Mouse (Mus musculus) CD4-positive, CD25-positive, alpha-beta regulatory T cell, adult 2 months (primary cell): ENCODE measurements around the gene Fmn2.

Source experiments
- DNase-seq: peaks from one replicate; pipeline ENCODE4 v3.0.0-alpha.2; 2012; ENCODE audit warnings: low read depth, low spot score

Fmn2 gene

DNA sequence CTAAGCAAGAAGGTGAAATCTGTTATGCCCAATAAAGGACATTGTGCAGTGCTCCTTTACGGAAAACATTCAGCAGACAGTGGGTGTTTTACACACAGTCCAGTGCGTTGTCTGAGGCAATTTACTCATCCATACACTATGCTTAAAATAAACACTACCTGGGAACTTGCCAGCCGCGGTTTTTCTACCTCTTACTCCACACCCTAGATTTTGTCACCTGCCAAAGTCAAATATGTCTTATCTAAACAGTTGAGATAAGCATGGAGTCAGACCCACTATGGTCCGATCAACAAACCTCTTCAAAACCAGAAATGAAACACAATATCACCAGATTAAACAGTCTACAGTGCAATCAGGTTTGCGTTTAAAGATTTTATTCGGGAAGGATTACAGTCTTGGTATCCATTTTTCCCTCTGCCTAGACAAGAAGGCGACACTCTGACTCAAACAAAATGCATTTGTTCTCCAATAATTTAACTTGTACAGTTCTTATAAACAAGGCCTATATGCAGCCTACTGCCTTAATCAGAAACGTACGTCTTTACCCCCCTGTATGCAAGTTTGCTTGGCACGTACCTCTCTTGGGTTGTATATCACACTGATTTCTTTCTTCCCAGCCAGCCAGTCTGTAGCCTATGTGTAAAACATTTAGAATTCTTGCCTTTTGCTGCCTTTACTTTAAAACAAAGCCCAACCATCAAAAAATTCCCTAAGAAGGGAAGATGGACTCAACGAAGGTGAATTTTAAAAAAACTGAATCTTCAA lies 158.0 kb downstream of the Fmn2 start:
- DNase-seq: no peak

DNA sequence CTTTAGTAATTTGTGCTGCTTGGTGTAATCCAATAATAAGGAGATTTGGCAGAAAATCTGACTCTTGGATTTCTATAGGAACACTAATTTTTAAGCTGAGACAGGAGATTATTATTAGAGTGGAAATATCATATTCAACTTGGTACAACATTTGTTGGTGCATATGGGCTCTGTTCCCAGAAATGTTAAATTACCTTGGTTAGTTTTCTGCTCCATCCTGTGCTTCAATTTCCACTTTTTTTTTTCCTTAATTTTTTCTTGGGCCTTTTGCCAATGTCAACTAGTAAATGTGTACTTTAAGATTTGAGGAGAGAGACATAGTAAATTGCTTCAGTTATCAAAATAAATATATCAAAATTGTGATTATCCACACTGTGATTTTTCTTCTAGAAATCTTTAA lies 163.5 kb downstream of the Fmn2 start:
- no peak for DNase-seq

DNA sequence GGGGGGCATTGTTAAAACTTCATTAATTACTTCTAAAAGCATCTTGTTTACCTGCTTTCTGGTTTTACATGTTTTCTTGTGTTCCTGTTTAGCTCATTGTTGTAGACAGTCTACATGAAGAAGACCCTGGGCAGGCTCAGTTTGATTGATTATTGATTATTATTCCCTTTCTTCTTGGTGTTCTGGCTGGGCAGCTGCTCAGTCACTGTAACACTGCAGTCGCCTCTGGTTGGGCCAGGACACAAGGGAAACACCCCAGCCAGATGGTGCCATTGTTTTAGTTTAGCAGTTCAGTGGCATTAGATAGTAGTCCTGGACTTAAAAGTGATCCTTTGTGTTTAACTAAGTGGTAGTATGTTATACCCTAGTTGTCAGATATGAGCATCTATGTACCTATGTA lies 167.5 kb downstream of the Fmn2 start:
- DNase-seq: no peak

DNA sequence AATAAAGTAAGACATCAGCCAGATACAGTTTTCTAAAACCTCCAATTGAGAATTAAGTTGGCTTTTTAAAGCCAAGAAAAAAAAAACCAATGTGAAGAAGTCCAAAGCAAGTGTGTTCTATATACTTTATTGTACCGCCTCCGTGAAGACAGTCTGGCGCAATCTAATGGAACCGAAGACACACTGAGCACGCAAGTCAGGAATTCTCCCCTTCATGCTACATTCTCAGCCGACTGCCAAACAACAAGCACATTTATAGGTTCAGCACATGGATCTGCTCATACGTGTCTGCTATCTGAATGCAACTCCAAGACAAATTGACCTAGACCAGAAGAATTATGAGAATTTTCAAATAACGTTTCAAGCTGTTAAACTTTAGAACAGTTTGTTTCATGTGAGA lies 169.2 kb downstream of the Fmn2 start:
- no peak for DNase-seq

DNA sequence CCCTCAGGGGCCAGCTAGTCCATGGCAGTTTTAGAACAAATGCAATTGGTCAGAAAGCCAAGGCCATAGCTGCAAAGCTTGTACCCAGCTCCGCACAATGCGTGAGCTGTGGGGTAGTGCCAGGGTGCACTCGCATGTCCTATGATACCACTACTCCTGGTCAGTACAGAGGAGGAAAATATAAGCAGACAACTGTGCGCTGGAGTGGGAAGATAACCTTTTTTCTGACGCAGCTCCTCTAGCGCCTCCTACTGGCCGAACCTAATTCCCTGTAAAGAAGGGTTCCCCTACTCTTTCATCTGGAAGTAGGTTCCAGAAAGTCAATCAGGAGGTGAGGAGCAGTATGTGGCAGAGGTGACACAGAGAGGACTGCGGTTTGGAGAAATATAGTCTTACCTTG lies 173.0 kb downstream of the Fmn2 start:
- DNase-seq: peak; percentile 1

DNA sequence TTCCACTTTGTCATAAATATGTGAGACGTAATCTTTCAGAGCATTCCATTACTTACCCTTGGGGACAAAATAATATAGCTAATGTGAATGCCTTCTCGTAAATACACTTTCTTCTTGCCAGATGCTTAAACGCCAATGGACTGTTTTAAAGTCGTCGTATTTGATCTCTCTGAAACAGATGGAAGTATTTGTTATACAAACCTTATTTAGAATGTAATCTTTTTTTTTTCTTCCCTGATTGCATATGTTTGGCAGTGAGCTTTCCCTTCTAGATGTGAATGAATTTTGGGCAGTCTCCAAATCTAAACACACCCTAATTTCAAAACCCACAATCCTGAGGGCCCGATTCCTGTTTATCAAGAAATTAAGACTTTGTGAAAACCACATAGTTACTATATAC lies 173.7 kb downstream of the Fmn2 start:
- no peak for DNase-seq

DNA sequence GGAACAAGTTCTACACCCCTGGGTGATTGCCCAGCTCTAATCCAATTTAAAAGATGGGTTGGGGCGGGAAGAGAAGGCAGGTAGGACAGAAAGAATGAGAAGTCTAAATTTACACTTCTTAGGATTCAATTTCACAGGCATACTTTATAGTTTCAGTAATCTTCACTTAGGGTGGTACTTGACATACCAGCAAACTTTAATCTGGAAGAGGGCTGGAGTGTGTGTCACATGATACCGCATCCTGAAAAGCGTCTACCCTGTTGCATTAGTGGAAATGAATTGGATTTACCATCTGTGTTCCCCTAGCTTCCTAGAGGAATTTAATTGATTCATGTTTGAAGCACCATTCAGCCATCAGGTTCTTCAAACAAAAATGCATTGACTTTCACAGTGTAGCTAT lies 174.6 kb downstream of the Fmn2 start:
- no peak for DNase-seq

DNA sequence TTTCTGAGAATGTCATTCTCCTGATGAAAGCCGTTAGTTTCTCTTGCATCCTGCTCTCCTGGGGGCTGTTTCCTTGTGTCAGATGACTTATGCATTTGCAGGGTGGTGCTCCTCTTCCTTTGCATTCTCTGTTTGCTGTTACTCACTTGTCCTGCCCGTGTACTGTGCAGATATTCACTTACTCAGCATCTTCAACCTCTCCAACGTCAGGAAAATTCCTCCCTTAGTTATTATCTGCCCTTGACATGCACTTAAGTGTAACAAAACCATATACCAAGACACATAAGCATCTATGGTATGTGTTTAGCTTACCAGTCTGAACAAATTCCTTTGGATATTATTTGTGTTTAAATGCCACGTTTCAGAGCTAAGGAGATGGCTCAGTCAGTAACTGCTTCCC lies 175.6 kb downstream of the Fmn2 start:
- DNase-seq: no peak

DNA sequence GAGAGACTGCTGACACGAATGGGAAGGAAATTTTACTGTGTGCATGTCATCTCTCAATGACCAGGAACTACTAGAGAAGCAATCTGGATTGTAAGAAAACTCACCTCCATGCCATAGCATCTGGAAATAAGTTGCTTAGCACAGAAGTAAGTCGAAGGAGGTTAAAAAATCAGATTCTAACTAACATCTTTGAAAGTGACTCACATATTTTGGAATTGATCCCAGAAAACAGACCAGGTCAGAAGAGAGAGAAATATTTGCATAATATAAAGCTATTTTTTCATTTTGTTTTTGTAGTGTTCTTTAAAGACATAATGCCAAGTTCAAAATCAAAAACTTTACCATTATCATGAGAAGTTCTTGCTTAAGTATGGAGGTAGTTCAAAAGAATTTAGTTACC lies 187.7 kb downstream of the Fmn2 start:
- no peak for DNase-seq

DNA sequence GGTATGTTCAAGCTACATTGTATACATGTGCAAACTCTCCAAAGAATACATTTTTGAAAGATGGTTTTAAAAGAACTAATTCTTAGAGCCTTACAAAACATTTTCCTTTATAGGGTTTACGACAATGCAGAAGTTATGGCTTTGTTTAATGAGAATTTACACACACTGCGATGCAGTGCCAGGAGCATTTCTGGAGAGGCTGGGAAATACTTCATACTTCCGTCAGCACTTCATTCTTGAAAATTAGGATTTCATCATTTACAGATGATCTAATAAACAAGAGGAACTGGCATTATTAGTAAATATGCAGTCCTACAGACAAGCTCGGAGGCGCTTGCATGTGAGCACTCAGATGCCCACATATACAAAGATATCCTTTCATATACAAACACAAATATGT lies 199.2 kb downstream of the Fmn2 start:
- no peak for DNase-seq

DNA sequence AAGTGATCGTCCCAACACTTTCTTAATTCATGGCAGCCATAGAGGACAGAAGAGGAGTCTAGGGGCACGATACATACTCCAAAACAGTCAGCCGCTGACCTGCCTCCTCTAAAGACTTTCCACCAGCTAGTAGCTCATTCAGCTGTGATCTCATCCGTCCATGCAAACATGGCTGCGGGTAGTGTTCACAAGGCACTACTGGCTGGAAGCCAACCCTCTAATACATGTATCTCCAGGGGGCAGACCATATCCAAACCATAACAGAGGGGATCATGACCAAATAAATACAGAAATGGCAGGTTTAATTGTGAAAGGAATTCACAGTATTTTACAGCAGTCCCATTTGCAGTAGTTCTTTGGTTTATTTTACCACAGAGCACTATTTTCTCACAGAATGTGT lies 200.2 kb downstream of the Fmn2 start:
- DNase-seq: no peak

DNA sequence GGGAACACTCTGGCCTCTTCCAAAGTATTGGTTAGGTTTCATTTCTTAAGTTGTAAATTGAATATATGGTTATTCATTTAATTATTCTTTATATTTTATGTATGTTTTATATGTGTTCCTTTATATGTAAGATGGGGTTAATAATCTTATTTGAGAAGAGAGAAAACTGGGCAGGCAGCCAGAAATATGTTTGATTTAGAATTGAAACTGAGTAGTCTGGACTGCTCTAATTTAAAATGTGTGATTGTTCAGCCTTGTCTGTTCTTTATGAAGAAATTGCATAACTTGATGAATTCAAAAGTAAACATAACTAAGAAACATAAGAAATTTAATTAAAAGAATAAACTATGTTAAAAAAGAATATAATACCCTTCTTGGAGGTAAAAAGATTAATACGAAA lies 202.3 kb downstream of the Fmn2 start:
- DNase-seq: no peak

DNA sequence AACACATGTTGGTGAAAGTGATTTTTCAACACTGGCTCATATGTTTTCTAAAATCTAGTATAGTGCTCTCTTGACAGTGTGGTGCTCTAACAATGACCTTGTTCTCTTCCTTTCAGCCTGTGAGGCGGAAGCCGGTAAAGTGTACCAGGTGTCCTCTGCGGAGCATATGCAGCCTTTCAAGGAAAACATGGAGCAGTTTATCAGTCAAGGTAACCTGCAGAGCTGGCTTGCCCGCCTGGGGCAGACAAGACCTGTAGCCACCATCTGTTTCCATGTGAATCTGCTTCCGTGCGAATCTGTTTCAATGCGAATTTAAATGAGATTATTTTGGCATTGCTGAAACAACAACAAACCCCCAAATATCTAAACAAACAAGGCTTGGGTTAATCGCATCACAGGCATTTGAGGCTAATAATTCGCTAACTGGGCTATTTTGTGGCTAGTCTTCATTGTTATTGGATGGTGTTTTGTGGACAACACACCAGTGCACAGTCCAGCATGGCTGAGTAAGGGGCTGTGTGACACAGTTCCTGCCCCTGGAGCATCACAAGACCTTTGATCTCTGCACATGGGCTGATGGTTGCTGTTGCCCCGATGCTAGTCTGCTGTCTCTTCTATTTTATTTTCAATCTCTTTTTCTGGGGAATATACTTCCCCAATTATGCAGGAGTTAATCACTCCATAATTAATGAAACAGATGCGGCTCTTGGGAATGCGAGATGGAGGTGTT lies 218.3 kb downstream of the Fmn2 start:
- DNase-seq: no peak

DNA sequence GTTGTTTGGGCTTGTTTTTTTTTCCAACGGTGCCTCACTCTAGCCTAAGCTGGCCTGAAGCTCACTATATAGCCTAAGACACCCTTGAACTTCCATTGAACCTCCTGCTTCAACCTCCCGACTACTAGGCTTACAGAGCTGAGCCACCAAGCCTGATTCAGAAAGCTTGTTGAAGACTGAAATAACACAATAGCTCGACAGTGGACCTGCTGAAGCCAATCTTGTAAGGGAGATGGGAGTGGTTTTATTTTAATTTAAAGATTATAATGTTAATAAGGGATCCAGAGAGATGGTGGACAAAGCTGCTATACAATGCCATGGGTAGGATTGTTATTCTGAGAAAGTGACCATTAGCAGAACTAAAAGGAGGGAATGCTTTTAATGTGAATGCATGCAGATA lies 227.1 kb downstream of the Fmn2 start:
- DNase-seq: no peak

DNA sequence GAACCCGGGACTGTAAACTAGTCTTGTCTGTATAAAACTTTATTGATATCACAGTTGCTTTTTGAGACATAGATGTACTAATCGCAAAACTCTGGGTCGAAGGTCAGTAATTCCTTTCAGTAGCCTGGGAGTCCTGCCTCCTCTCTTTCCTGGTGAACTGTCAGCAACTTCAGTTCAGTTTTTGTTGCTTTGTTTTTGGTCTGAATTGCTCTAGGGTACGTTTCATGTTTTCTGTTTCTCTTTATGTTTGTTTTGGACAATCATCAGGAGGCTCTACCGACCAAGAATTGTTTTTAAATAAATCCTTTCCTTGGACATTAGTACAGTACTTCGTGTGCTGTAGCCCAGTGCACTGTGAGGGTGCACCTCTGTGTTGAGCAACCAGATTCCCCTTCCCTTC lies 231.1 kb downstream of the Fmn2 start:
- no peak for DNase-seq

DNA sequence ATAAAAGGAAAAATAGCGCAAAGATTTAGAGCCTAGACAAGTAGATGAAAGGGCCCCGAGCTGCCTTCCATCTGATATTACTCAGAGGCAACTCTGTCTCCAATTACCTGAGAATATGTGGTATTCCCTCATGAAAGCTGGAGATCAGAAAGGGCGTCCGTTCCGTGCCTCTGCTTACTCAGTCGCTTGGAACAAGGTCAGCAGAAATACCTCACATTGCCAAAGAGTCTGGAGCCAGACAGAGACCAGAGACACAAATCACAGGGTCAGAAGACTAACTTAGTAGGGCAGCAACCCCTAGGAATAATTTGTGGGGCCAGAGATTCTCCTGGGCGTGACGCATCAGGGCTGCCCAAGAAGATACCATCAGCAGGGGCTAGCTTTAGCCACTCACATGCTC lies 237.3 kb downstream of the Fmn2 start:
- no peak for DNase-seq

DNA sequence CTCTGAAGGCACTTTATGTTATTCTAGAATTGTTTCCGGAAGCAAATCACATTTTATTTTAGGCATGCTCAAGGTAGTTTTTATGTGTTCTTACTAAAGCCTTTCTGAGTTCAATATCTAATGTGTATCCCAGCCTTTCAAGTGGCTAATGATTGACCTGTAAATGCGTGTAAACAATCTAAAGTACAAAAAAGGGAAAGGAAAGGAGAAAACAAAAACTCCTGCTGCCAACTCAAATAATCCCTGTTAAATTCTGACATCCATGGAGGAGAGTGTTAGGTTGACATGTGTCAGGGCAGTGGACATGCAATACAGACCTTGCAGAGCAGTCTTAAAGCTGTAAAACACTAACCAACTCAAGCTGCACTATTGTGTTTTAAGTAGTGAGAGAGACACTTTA lies 241.0 kb downstream of the Fmn2 start:
- DNase-seq: no peak

DNA sequence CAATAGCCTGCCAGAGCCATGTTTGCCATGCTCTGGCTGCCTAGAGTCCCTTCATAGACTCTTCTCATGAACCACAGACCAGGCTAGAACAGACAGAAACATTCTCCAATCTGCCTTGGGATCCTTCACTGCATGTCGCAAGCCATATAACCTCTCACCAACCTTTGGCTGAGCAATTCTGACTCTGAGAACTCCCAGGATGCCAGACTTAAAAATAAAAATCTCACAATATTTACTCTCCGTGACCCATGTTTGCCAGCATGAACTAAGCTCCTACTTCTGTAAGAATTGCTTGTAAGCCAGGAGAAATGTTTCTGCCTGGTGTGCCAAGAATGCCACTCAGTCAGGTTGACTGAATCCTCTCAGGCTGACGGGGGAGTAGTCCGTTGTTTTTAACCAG lies 246.9 kb downstream of the Fmn2 start:
- DNase-seq: no peak

DNA sequence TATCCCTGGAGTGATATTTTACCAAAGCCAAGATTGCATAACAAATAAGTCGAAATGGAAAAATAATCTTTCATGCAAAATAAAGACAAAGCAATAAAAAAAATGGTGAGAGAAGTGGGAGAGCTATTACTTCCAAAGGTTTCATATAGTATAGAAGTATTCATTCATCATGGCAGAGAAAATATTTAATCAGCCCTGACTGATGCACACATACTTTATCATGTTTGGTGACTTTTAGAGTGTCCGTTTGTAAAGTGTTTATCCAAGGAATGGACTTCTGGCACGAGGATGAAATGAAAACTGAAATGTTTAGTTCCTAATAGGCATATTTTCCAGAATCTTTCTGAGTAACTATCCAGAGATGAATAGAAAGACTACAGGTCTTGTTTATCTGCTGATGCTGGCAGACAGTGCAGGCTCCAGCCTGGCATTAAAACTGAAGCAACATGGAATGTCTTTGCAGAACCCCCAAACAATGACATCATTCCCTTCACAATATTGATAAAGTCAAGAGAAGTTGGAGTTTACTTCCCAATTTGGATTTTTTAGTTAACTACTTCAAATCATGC lies 249.4 kb downstream of the Fmn2 start:
- DNase-seq: no peak

DNA sequence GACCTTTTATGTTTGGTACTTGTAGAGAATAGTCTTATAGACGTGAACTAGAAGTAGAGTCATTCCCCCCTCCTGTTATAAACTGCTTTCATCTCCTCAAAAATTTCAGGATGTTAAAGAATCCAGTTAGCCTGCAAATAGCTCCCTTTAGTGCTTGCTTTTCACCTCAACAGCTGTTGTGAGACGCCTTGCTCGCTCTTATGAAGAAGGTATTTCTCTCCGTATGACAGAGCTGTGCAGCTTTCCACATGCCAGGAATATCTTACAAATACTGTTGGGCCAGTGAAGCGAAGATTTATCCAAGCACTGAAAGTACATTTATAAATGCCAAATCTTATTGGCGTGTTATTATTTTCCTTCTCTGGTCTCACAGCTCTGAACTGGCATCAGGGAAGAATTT lies 257.7 kb downstream of the Fmn2 start:
- DNase-seq: no peak

DNA sequence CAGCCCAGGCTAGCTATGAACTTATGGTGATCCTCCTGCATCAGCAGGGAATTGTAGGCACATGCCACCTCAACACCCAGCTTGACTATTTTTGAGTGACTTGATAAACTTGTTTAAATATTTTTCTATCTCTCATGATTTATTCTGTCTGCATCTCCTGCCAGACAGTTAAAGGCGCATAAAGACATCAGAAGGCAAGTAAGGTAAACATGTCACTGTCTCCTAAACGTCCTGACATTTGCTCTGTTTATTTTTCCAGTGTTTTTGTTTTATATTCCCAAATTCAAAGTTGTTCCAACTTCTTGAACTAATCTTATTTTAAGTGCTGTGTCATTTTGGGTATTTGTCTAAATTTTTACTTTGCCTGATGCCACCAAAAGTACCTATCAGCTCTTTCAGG lies 264.1 kb downstream of the Fmn2 start:
- DNase-seq: no peak

DNA sequence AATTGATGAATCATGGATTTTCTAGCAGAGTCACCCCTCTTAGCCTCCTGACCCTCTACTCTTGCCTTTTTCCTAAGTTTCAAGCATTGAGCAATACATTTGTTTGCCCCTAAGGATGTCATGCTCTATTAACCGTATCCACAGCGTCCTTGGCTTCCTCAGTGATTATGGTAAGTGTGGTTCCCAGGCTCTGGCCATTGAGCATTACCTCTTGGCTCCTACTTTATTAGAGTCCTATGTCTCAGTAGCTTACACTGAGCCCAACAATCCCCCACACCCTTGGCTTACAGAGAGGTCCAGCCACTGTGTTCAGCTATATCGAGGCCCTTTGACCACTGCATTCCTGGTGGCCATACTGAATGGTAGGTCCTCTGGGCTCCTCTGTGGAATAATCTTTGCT lies 265.2 kb downstream of the Fmn2 start:
- DNase-seq: no peak

DNA sequence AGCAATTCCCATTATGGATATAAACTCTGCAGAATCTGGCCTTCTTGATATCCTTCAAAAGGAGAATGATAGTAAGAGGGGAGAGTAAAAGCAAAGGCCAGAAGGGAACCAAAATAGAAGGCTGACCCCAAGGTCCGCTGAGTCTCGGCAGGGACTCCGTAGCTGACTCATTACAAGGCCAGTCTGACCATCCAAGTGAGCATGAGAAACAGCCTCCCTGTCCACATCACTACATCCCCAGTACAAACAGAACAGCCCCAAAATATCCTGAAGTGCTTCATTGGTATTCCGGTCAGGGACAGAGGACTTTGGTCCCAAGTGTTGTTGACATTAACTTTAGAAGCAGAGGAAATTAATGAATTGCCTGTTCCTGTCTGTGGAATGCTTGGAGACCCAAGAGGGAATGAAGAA lies 270.3 kb downstream of the Fmn2 start:
- no peak for DNase-seq
